Mouse (Mus musculus): ENCODE measurements around the gene Arf5.

DNA sequence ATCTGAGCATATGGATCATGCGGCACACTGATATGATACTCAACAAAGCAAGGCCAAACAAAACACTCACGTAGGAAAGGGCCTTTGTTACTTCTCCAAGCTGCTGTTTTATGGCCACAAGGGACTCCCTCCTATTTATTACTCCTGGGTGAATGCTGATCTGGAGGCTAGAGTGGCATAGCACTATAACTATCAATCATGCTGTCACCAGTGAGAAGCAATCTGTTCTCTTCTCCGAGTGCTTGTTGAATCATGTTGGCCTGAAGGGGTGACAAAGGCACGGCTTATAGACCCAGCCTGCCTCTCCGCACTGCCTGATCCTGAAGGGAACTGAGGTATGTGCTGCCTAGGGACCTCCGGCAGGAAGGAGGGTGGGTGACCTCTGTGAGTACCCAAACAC, 41.3 kb downstream of the Arf5 start:
- TF ChIP-seq CTCF (IDR thresholded peaks at IDR 0.05; ENCODE audit: low read depth, low read length) = no peak
- TF ChIP-seq POLR2A (IDR thresholded peaks at IDR 0.05; ENCODE audit: extremely low read depth, insufficient read depth, low read length) = no peak
